Mouse (Mus musculus) brain, adult 2 months (tissue): ENCODE results near the gene Dnmt3a.

Source experiments
- DNase-seq: peaks from one replicate; pipeline ENCODE4 v3.0.0; 2011; ENCODE audit warnings: low read depth, low spot score

Dnmt3a gene

GRCm38 (mm10) chr12:3819899-3820298 is 14.1 kb downstream of the Dnmt3a start:
- DNase-seq, result no peak

GRCm38 (mm10) chr12:3823408-3823807 is 17.6 kb downstream of the Dnmt3a start:
- peak; percentile 91 for DNase-seq

- DNase-seq, result peak; percentile 61
Observed at GRCm38 (mm10) chr12:3824906-3825713, 19.3 kb downstream of the Dnmt3a start.

GRCm38 (mm10) chr12:3825714-3826080 is 19.9 kb downstream of the Dnmt3a start:
- DNase-seq, result no peak

- DNase-seq, result no peak
Observed at GRCm38 (mm10) chr12:3827771-3828170, 22.0 kb downstream of the Dnmt3a start.

GRCm38 (mm10) chr12:3833059-3833760 is 27.4 kb downstream of the Dnmt3a start:
- no peak for DNase-seq

- peak; percentile 86 for DNase-seq
Observed at GRCm38 (mm10) chr12:3833851-3834273, 28.1 kb downstream of the Dnmt3a start.

- peak; percentile 58 for DNase-seq
Observed at GRCm38 (mm10) chr12:3834373-3835314, 28.8 kb downstream of the Dnmt3a start.

- DNase-seq, result no peak
Observed at GRCm38 (mm10) chr12:3835576-3835975, 29.8 kb downstream of the Dnmt3a start.

- peak; percentile 92 for DNase-seq
Observed at GRCm38 (mm10) chr12:3837081-3837832, 31.4 kb downstream of the Dnmt3a start.

- no peak for DNase-seq
Observed at GRCm38 (mm10) chr12:3838009-3838408, 32.2 kb downstream of the Dnmt3a start.

- no peak for DNase-seq
Observed at GRCm38 (mm10) chr12:3839662-3840061, 33.9 kb downstream of the Dnmt3a start.

GRCm38 (mm10) chr12:3841121-3841520 is 35.3 kb downstream of the Dnmt3a start:
- DNase-seq, result peak; percentile 95

- no peak for DNase-seq
Observed at GRCm38 (mm10) chr12:3842843-3843242, 37.0 kb downstream of the Dnmt3a start.

- DNase-seq, result peak; percentile 39
Observed at GRCm38 (mm10) chr12:3843371-3843861, 37.6 kb downstream of the Dnmt3a start.

- no peak for DNase-seq
Observed at GRCm38 (mm10) chr12:3843918-3844317, 38.1 kb downstream of the Dnmt3a start.

- peak; percentile 44 for DNase-seq
Observed at GRCm38 (mm10) chr12:3844335-3844734, 38.5 kb downstream of the Dnmt3a start.

- DNase-seq, result no peak
Observed at GRCm38 (mm10) chr12:3849481-3849880, 43.7 kb downstream of the Dnmt3a start.

GRCm38 (mm10) chr12:3850165-3850564 is 44.4 kb downstream of the Dnmt3a start:
- DNase-seq, result peak; percentile 54

- DNase-seq, result no peak
Observed at GRCm38 (mm10) chr12:3850731-3851130, 44.9 kb downstream of the Dnmt3a start.

GRCm38 (mm10) chr12:3851179-3851578 is 45.4 kb downstream of the Dnmt3a start:
- DNase-seq, result no peak
